Mouse (Mus musculus) limb, embryonic 11.5 days (tissue): Measurements from ENCODE around the gene Fibin. TPM values are rescaled to one million over a fixed set of nuclear protein-coding genes. Genes with fewer than 3 reads are reported as not detected.

ENCODE experiments used
- ATAC-seq: fragments of 200-750 bp; cut with Nextera tagmentation; 2 replicates; pipeline ENCODE4 v1.8.0; 2017; ENCODE audit warnings: low read depth; ENCODE audit not compliant: insufficient number of reproducible peaks, low FRiP score, low TSS enrichment
- DNase-seq: peaks from one replicate; pipeline ENCODE4 v3.0.0-alpha.2; 2015; ENCODE audit warnings: low spot score
- H3K27ac ChIP-seq: fragments of 300-500 bp; sonication (generic); replicated peaks from 2 replicates; pipeline ENCODE4 v1.5.1; 2014; ENCODE audit warnings: low read depth, mild to moderate bottlenecking, low read length
- H3K27me3 ChIP-seq: fragments of 300-500 bp; sonication (generic); 2 replicates; pipeline ENCODE4 v1.6.1; 2014; ENCODE audit warnings: mild to moderate bottlenecking, low read length, mixed read lengths; ENCODE audit not compliant: control insufficient read depth, insufficient read depth
- H3K36me3 ChIP-seq: fragments of 300-500 bp; sonication (generic); 2 replicates; pipeline ENCODE4 v1.6.1; 2014; ENCODE audit warnings: mild to moderate bottlenecking, low read length, moderate library complexity, mixed read lengths; ENCODE audit not compliant: control insufficient read depth, insufficient read depth
- H3K4me1 ChIP-seq: fragments of 300-500 bp; sonication (generic); 2 replicates; pipeline ENCODE4 v1.6.1; 2014; ENCODE audit warnings: low read length, mixed read lengths; ENCODE audit not compliant: control insufficient read depth, insufficient read depth
- H3K4me2 ChIP-seq: fragments of 300-500 bp; sonication (generic); 2 replicates; pipeline ENCODE4 v1.6.1; 2014; ENCODE audit warnings: low read depth, mild to moderate bottlenecking, moderate library complexity; ENCODE audit not compliant: severe bottlenecking
- H3K4me3 ChIP-seq: fragments of 300-500 bp; sonication (generic); 2 replicates; pipeline ENCODE4 v1.5.1; 2014; ENCODE audit warnings: low read depth, low read length
- H3K9ac ChIP-seq: fragments of 300-500 bp; sonication (generic); 2 replicates; pipeline ENCODE4 v1.6.1; 2014; ENCODE audit warnings: mild to moderate bottlenecking, low read length
- H3K9me3 ChIP-seq: fragments of 300-500 bp; sonication (generic); 2 replicates; pipeline ENCODE4 v1.6.1; 2016; ENCODE audit warnings: low read length; ENCODE audit not compliant: control insufficient read depth
- WGBS: fragments of 180-500 bp; shearing (Covaris S2); extraction: QIAGEN DNeasy Blood & Tissue Kit; methylation state at CpG from one replicate; pipeline ENCODE4 v1.1.7; 2014; 5-methylcytosine and 5-hydroxymethylcytosine counted together
- polyA plus RNA-seq: library from polyadenylated mRNA; unstranded; fragments of >200 nt; fragmentation: Nextera tagmentation; extraction: Ambion mirVana; gene quantifications from 2 replicates; pipeline ENCODE4 v1.2.1, GENCODE M21; 2014

Fibin gene
- polyA plus RNA-seq, 1 experiment from 2014 or later, result 63.8 TPM

GRCm38 (mm10) chr2:110373186-110373585, 10.2 kb upstream of the Fibin start:
- Histone ChIP-seq H3K4me3 (no peak overlapping the region), H3K27ac (no peak overlapping the region), H3K36me3 (no peaks in the 10 kb centered on the region), H3K9me3 (no peaks in the 10 kb centered on the region), H3K9ac (no peak overlapping the region), H3K4me1 (no peaks in the 10 kb centered on the region), H3K4me2 (no peak overlapping the region), H3K27me3 (no peaks in the 10 kb centered on the region)
- DNase-seq (no peak), ATAC-seq (no peak)
- 79% methylated on average over 2 of the region's 2 CpGs for WGBS

- ATAC-seq, result no peak
- Histone ChIP-seq H3K27me3 (no peaks in the 10 kb centered on the region), H3K27ac (no peak overlapping the region), H3K4me3 (no peak overlapping the region), H3K36me3 (no peaks in the 10 kb centered on the region), H3K9ac (no peak overlapping the region), H3K4me2 (no peak overlapping the region), H3K9me3 (no peaks in the 10 kb centered on the region), H3K4me1 (no peaks in the 10 kb centered on the region)
- WGBS, result 58% methylated on average over 1 of the region's 1 CpGs
- DNase-seq, result no peak
Measured at GRCm38 (mm10) chr2:110367382-110367887, 4.5 kb upstream of the Fibin start.

GRCm38 (mm10) chr2:110365401-110365800, 2.4 kb upstream of the Fibin start:
- H3K4me3 ChIP-seq, result no peak overlapping the region
- H3K9ac ChIP-seq, result no peak overlapping the region
- no peaks in the 10 kb centered on the region for H3K36me3 ChIP-seq
- ATAC-seq (no peak), DNase-seq (no peak)
- H3K9me3 ChIP-seq, result no peaks in the 10 kb centered on the region
- no peak overlapping the region for H3K27ac ChIP-seq
- no peak overlapping the region for H3K4me2 ChIP-seq
- no peaks in the 10 kb centered on the region for H3K4me1 ChIP-seq
- H3K27me3 ChIP-seq, result no peaks in the 10 kb centered on the region

- H3K4me1 ChIP-seq, result no peaks in the 10 kb centered on the region
- no peak overlapping the region for H3K4me3 ChIP-seq
- H3K9ac ChIP-seq, result no peak overlapping the region
- H3K27me3 ChIP-seq, result no peaks in the 10 kb centered on the region
- WGBS, result 79% methylated on average over 3 of the region's 3 CpGs
- no peaks in the 10 kb centered on the region for H3K9me3 ChIP-seq
- H3K36me3 ChIP-seq, result no peaks in the 10 kb centered on the region
- H3K27ac ChIP-seq, result no peak overlapping the region
- no peak for ATAC-seq
- no peak for DNase-seq
- H3K4me2 ChIP-seq, result no peak overlapping the region
Measured at GRCm38 (mm10) chr2:110363855-110364254, 872 bp upstream of the Fibin start.

- no peak overlapping the region for H3K4me3 ChIP-seq
- H3K4me1 ChIP-seq, result no peaks in the 10 kb centered on the region
- H3K9me3 ChIP-seq, result no peaks in the 10 kb centered on the region
- no peak overlapping the region for H3K27ac ChIP-seq
- H3K27me3 ChIP-seq, result no peaks in the 10 kb centered on the region
- H3K36me3 ChIP-seq, result no peaks in the 10 kb centered on the region
- H3K4me2 ChIP-seq, result no peak overlapping the region
- ATAC-seq (no peak), DNase-seq (no peak)
- H3K9ac ChIP-seq, result no peak overlapping the region
- WGBS, result 89% methylated on average over 5 of the region's 5 CpGs
Measured at GRCm38 (mm10) chr2:110353302-110353970, 9.5 kb downstream of the Fibin start.

- 81% methylated on average over 5 of the region's 5 CpGs for WGBS
- Histone ChIP-seq H3K27ac (no peak overlapping the region), H3K4me1 (no peaks in the 10 kb centered on the region), H3K36me3 (no peaks in the 10 kb centered on the region), H3K4me2 (no peak overlapping the region), H3K27me3 (no peaks in the 10 kb centered on the region), H3K4me3 (no peak overlapping the region), H3K9me3 (no peaks in the 10 kb centered on the region), H3K9ac (no peak overlapping the region)
- DNase-seq (no peak), ATAC-seq (no peak)
Measured at GRCm38 (mm10) chr2:110351843-110352251, 11.1 kb downstream of the Fibin start.

- DNase-seq, result no peak
- Histone ChIP-seq H3K36me3 (no peaks in the 10 kb centered on the region), H3K9me3 (no peaks in the 10 kb centered on the region), H3K4me2 (no peak overlapping the region), H3K4me1 (no peaks in the 10 kb centered on the region), H3K4me3 (no peak overlapping the region), H3K27ac (no peak overlapping the region), H3K9ac (no peak overlapping the region), H3K27me3 (no peaks in the 10 kb centered on the region)
- WGBS, result 83% methylated on average over 1 of the region's 1 CpGs
- ATAC-seq, result no peak
Measured at GRCm38 (mm10) chr2:110351406-110351805, 11.6 kb downstream of the Fibin start.

- no peak for DNase-seq
- Histone ChIP-seq H3K9me3 (no peaks in the 10 kb centered on the region), H3K4me3 (no peak overlapping the region), H3K27me3 (no peaks in the 10 kb centered on the region), H3K27ac (no peak overlapping the region), H3K4me1 (no peaks in the 10 kb centered on the region), H3K36me3 (no peaks in the 10 kb centered on the region), H3K4me2 (no peak overlapping the region), H3K9ac (no peak overlapping the region)
- no peak for ATAC-seq
Measured at GRCm38 (mm10) chr2:110328953-110329352, 34.0 kb downstream of the Fibin start.

- ATAC-seq, result no peak
Measured at GRCm38 (mm10) chr2:110319949-110320348, 43.0 kb downstream of the Fibin start.

More at GRCm38 (mm10) chr2:110319949-110320348, 43.0 kb downstream of the Fibin start:
- Histone ChIP-seq H3K27me3 (no peaks in the 10 kb centered on the region), H3K4me3 (no peak overlapping the region), H3K27ac (no peak overlapping the region), H3K9me3 (no peaks in the 10 kb centered on the region), H3K9ac (no peak overlapping the region), H3K4me1 (no peaks in the 10 kb centered on the region), H3K4me2 (no peak overlapping the region), H3K36me3 (no peaks in the 10 kb centered on the region)
- 86% methylated on average over 4 of the region's 4 CpGs for WGBS
- no peak for DNase-seq
